Mouse (Mus musculus) naive thymus-derived CD4-positive, alpha-beta T cell, adult 5 months (primary cell): ENCODE measurements around the gene Kctd4. TPM values are rescaled to one million over a fixed set of nuclear protein-coding genes. Genes with fewer than 3 reads are reported as not detected.

Experiments
- polyA plus RNA-seq: library from polyadenylated mRNA; unstranded; fragments of 100-300 nt; shearing (Covaris generic); gene quantifications from one replicate; pipeline ENCODE4 v1.2.1, GENCODE M21; 2017

Kctd4 gene
- polyA plus RNA-seq, result 0.65 TPM

GRCm38 (mm10) chr14:75954766-75955165 lies at the start of gene Kctd4:
Gene Kctd4, plus strand, starts transcription at chr14:75955009.

GRCm38 (mm10) chr14:76010102-76011061 lies 55.6 kb downstream of the Kctd4 start, which contains the start of gene Gtf2f2:
Gene Gtf2f2, minus strand, starts transcription at chr14:76010865.

Other genes with a start within 250 kb of the Kctd4 start
- 40.2 TPM for gene Cog3, start 200.5 kb upstream of the Kctd4 start, polyA plus RNA-seq
- gene Slc25a30, start 168.0 kb upstream of the Kctd4 start, polyA plus RNA-seq, result 15.8 TPM
- 2,169 TPM for gene Tpt1, start 109.9 kb upstream of the Kctd4 start, polyA plus RNA-seq
- gene Gtf2f2, start 55.9 kb downstream of the Kctd4 start, polyA plus RNA-seq, result 37.5 TPM
- 14.2 TPM for gene Gpalpp1, start 155.8 kb downstream of the Kctd4 start, polyA plus RNA-seq
- 19.8 TPM for gene Nufip1, start 155.9 kb downstream of the Kctd4 start, polyA plus RNA-seq